Mouse (Mus musculus) midbrain, embryonic 11.5 days (tissue): ENCODE data around the gene Atp11a. TPM values are rescaled to one million over a fixed set of nuclear protein-coding genes. Genes with fewer than 3 reads are reported as not detected.

Source experiments
- ATAC-seq: fragments of 200-750 bp; cut with Nextera tagmentation; 2 replicates; pipeline ENCODE4 v1.8.0; 2017; ENCODE audit warnings: moderate TSS enrichment, moderate library complexity; ENCODE audit not compliant: low FRiP score
- DNase-seq: peaks from one replicate; pipeline ENCODE4 v3.0.0; 2015; ENCODE audit warnings: low spot score; ENCODE audit errors: missing footprints
- H3K27ac ChIP-seq: fragments of 300-500 bp; sonication (generic); 2 replicates; pipeline ENCODE4 v1.5.1; 2014; ENCODE audit warnings: low read depth, low read length
- H3K27me3 ChIP-seq: fragments of 300-500 bp; sonication (generic); 2 replicates; pipeline ENCODE4 v1.6.1; 2014; ENCODE audit warnings: mild to moderate bottlenecking, low read length, moderate library complexity, mixed read lengths; ENCODE audit not compliant: control insufficient read depth, insufficient read depth
- H3K36me3 ChIP-seq: fragments of 300-500 bp; sonication (generic); 2 replicates; pipeline ENCODE4 v1.6.1; 2014; ENCODE audit warnings: mild to moderate bottlenecking, low read length, moderate library complexity, mixed read lengths; ENCODE audit not compliant: control insufficient read depth, insufficient read depth
- H3K4me1 ChIP-seq: fragments of 300-500 bp; sonication (generic); 2 replicates; pipeline ENCODE4 v1.6.1; 2014; ENCODE audit warnings: low read length; ENCODE audit not compliant: control insufficient read depth, insufficient read depth
- H3K4me2 ChIP-seq: fragments of 300-500 bp; sonication (generic); 2 replicates; pipeline ENCODE4 v1.6.1; 2014; ENCODE audit warnings: mild to moderate bottlenecking, moderate library complexity
- H3K4me3 ChIP-seq: fragments of 300-500 bp; sonication (generic); 2 replicates; pipeline ENCODE4 v1.5.1; 2014; ENCODE audit warnings: low read depth, low read length
- H3K9ac ChIP-seq: fragments of 300-500 bp; sonication (generic); 2 replicates; pipeline ENCODE4 v1.6.1; 2014; ENCODE audit warnings: low read length
- H3K9me3 ChIP-seq: fragments of 300-500 bp; sonication (generic); 2 replicates; pipeline ENCODE4 v1.6.1; 2016; ENCODE audit warnings: low read length; ENCODE audit not compliant: control insufficient read depth
- WGBS: fragments of 180-500 bp; shearing (Covaris S2); extraction: QIAGEN DNeasy Blood & Tissue Kit; methylation state at CpG from one replicate; pipeline ENCODE4 v1.1.7; 2014; 5-methylcytosine and 5-hydroxymethylcytosine counted together
- polyA plus RNA-seq: library from polyadenylated mRNA; unstranded; fragments of >200 nt; fragmentation: Nextera tagmentation; extraction: Ambion mirVana; gene quantifications from 2 replicates; pipeline ENCODE4 v1.2.1, GENCODE M21; 2014

Gene Atp11a
- polyA plus RNA-seq, 1 experiment from 2014 or later = 10.0 TPM

DNA sequence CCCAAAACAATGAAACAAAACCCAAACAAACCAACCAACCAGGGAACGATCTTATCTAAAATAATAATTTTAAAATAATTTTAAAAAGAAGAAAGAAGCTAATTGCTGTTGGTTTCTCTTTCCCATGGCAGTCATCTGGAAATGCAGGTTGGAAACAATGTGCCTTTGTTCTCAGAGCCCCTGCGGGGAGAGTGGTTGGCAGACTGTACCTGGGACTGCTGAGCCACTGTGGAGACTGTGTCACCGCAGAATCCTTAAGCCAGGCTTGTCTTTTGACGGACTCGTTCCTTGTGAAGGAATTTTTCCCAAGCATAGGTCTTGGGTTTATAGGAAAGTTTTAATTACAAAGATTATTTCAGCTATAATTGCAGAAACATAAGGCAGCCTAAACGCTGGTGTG is 59.6 kb downstream of the Atp11a start:
- 79% methylated on average over 6 of the region's 6 CpGs for WGBS
- no peaks in the 10 kb centered on the region for H3K27me3 ChIP-seq
- no peaks in the 10 kb centered on the region; the same call in 1 of the 2 replicates for H3K36me3 ChIP-seq
- DNase-seq (no peak), ATAC-seq (no peak)
- H3K4me2 ChIP-seq = no peak overlapping the region
- no peaks in the 10 kb centered on the region for H3K4me1 ChIP-seq
- no peaks in the 10 kb centered on the region for H3K9me3 ChIP-seq
- H3K27ac ChIP-seq = no peak overlapping the region
- no peak overlapping the region for H3K4me3 ChIP-seq
- H3K9ac ChIP-seq = no peak overlapping the region

DNA sequence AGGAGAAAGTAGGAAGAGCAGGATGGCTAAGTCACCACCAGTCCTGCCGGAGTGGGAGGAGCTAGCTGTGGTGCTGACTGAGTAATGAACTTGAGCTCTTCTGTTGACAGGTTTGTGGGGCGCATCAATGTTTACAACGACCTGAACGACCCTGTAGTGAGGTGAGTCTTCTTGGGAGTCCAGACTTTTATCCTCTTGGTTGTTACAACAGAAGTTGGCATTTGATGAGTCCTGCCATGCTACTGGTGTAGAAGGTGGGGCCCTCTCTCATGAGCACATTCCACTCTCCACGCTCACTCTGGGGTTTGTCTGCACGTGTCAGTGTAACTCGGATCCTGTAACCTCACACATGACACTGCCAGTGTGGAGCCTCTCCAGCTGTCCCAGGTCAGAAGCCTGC is 66.1 kb downstream of the Atp11a start:
- Histone ChIP-seq H3K36me3 (peaks cover 5% of the 10 kb centered on the region), H3K9me3 (no peaks in the 10 kb centered on the region), H3K9ac (no peak overlapping the region), H3K4me2 (no peak overlapping the region), H3K27me3 (no peaks in the 10 kb centered on the region), H3K4me3 (no peak overlapping the region), H3K27ac (no peak overlapping the region), H3K4me1 (no peaks in the 10 kb centered on the region; the same call in 1 of the 2 replicates)
- DNase-seq (no peak), ATAC-seq (no peak)
- 84% methylated on average over 7 of the region's 7 CpGs for WGBS

DNA sequence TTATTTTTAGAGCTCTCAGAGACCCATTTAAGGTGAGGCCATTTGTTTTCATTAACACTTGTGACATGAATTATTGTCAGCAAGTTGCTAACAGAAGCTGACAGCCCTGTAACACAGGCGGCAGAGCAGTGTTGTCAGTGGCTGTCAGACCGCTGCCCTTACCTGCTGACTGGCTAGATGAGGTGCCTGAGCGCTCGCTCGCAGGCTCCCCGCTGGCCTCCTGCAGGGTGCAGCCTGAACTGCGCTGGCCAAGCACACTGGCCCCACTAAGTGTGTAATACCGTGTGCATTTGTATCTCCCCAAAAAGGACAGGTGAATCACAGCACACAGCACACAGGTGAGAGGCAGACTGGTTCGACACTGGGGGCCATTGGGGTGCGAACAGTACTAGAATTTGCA is 67.7 kb downstream of the Atp11a start:
- no peak for ATAC-seq
- H3K9me3 ChIP-seq = no peaks in the 10 kb centered on the region
- H3K36me3 ChIP-seq = peaks cover 5% of the 10 kb centered on the region

DNA sequence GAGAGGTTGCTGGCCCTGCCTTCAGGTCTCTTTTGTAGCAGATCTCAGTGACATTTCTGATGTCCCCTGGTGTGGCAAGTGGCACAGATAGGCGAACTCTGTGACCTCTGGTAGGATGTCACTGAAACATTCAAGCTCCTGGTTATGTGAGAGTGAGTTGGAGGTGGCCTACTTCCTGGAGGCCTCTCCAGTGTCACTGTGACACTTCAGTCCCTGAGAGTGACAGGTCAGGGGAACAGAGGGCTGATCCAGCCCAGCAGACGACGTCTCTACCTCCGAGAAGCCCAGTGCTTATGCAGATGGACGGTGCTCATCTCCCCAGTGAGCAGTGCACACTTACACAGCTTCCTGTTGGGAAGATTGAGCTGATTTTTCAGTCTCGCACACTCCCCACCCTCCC is 68.4 kb downstream of the Atp11a start:
- no peak overlapping the region for H3K4me3 ChIP-seq
- H3K27me3 ChIP-seq = no peaks in the 10 kb centered on the region
- 69% methylated on average over 6 of the region's 6 CpGs for WGBS
- H3K9ac ChIP-seq = no peak overlapping the region
- ATAC-seq = no peak
- peaks cover 5% of the 10 kb centered on the region for H3K36me3 ChIP-seq
- H3K4me1 ChIP-seq = no peaks in the 10 kb centered on the region; the same call in 1 of the 2 replicates
- DNase-seq = no peak
- H3K27ac ChIP-seq = no peak overlapping the region
- H3K4me2 ChIP-seq = no peak overlapping the region
- H3K9me3 ChIP-seq = no peaks in the 10 kb centered on the region

More for the DNA sequence above, 67.7 kb downstream of the Atp11a start:
- no peaks in the 10 kb centered on the region for H3K27me3 ChIP-seq
- no peaks in the 10 kb centered on the region; the same call in 1 of the 2 replicates for H3K4me1 ChIP-seq
- no peak overlapping the region for H3K4me3 ChIP-seq
- no peak overlapping the region for H3K4me2 ChIP-seq
- WGBS = 64% methylated on average over 10 of the region's 10 CpGs
- DNase-seq = no peak
- H3K27ac ChIP-seq = no peak overlapping the region
- no peak overlapping the region for H3K9ac ChIP-seq

DNA sequence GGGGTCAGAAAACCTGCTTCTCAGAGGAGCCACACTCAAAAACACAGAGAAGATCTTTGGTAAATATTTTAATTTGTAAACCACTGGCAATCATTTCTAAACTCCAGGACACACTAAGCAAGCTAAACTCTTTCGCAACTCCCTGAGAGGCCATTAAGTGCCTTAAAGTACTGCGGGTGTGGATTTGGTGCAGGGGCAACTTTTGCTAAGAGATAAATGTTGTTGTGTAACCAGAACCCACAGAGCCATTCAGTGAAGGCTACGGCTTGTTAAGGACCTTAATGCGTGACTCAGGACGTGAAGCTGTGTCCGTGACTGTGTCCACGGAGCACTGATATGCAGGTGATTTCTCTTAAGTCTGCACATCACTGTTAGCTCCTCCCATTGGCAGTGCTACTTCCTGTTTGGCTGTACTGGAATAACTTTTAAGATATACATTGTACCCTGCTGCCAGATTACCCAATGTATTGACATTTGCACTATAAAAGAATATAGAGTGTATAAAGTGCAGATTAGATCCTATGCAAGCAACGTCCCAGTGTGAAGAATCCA is 68.9 kb downstream of the Atp11a start:
- Histone ChIP-seq H3K4me1 (no peaks in the 10 kb centered on the region; the same call in 1 of the 2 replicates), H3K9me3 (no peaks in the 10 kb centered on the region), H3K4me2 (no peak overlapping the region), H3K4me3 (no peak overlapping the region), H3K27ac (no peak overlapping the region), H3K9ac (no peak overlapping the region), H3K27me3 (no peaks in the 10 kb centered on the region), H3K36me3 (peaks cover 5% of the 10 kb centered on the region)
- DNase-seq (no peak), ATAC-seq (no peak)
- WGBS = 86% methylated on average over 8 of the region's 8 CpGs

DNA sequence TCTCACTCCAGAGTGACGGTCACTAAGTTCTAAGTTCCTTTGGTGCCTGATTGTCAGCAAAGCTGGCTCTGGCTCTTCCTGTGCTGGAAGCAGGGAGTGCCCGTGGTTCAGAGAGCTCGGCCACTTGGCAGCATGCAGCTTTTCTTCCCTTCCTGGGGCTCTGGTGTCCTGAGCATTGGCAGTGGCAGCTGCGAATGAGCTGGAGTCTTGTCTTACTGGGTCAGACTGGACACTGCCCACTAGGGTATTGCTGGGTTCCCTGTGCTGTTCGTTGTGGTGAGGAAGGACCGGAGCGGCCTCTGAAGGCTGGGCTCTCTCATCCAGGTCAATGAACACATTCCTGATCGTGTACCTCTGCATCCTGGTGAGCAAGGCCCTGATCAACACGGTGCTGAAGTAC is 70.3 kb downstream of the Atp11a start:
- H3K9ac ChIP-seq = no peak overlapping the region
- H3K4me3 ChIP-seq = no peak overlapping the region
- peaks cover 5% of the 10 kb centered on the region for H3K36me3 ChIP-seq
- no peaks in the 10 kb centered on the region for H3K27me3 ChIP-seq
- no peak overlapping the region for H3K27ac ChIP-seq
- DNase-seq (no peak), ATAC-seq (no peak)
- H3K4me2 ChIP-seq = no peak overlapping the region
- H3K4me1 ChIP-seq = peaks cover 6% of the 10 kb centered on the region
- WGBS = 88% methylated on average over 9 of the region's 9 CpGs
- no peaks in the 10 kb centered on the region for H3K9me3 ChIP-seq

DNA sequence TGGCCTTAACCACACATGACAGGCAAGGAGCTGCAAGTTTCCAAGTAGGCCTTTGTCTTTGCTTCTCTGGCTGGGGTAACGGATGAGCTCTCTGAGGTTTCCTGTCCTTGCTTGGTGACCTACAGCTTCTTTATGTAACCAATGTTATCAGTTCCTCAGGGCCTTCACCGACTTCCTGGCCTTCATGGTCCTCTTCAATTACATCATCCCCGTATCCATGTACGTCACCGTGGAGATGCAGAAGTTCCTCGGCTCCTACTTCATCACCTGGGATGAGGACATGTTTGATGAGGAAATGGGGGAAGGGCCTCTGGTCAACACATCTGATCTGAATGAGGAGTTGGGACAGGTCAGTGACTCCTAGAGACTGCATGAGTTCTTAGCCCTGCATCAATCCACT is 71.5 kb downstream of the Atp11a start:
- no peak for ATAC-seq
- Histone ChIP-seq H3K9me3 (no peaks in the 10 kb centered on the region), H3K27me3 (no peaks in the 10 kb centered on the region), H3K4me3 (no peak overlapping the region), H3K27ac (no peak overlapping the region), H3K4me2 (no peak overlapping the region), H3K9ac (no peak overlapping the region), H3K36me3 (peaks cover 3% of the 10 kb centered on the region; the same call in 1 of the 2 replicates), H3K4me1 (peaks cover 15% of the 10 kb centered on the region)
- WGBS = 92% methylated on average over 6 of the region's 6 CpGs
- DNase-seq = no peak

DNA sequence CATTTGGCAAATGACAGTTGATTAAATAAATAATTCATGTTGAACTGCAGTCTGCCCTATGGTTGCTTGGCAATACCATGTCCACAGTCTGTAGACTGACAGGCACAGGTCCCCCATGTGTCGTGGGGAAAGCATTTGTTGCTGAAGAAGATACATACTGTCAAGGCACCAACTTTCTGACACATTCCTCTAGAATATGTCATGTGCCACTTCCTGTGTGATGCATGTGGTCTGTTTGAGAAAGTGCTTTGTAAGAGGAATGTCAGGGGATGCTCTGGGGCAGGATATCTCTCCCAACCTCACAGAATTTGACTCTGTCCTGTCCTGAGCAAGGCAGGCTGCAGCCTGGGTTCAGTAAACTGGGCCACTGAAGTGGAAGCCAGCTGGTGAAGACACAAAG is 72.6 kb downstream of the Atp11a start:
- no peak overlapping the region for H3K4me3 ChIP-seq
- DNase-seq (no peak), ATAC-seq (peak; percentile 17; the same call in 1 of the 2 replicates)
- no peak overlapping the region for H3K27ac ChIP-seq
- no peaks in the 10 kb centered on the region for H3K9me3 ChIP-seq
- H3K4me2 ChIP-seq = no peak overlapping the region
- no peak overlapping the region for H3K9ac ChIP-seq
- 47% methylated on average over 1 of the region's 1 CpGs for WGBS
- H3K27me3 ChIP-seq = no peaks in the 10 kb centered on the region
- H3K4me1 ChIP-seq = peaks cover 15% of the 10 kb centered on the region
- H3K36me3 ChIP-seq = peaks cover 3% of the 10 kb centered on the region; the same call in 1 of the 2 replicates

DNA sequence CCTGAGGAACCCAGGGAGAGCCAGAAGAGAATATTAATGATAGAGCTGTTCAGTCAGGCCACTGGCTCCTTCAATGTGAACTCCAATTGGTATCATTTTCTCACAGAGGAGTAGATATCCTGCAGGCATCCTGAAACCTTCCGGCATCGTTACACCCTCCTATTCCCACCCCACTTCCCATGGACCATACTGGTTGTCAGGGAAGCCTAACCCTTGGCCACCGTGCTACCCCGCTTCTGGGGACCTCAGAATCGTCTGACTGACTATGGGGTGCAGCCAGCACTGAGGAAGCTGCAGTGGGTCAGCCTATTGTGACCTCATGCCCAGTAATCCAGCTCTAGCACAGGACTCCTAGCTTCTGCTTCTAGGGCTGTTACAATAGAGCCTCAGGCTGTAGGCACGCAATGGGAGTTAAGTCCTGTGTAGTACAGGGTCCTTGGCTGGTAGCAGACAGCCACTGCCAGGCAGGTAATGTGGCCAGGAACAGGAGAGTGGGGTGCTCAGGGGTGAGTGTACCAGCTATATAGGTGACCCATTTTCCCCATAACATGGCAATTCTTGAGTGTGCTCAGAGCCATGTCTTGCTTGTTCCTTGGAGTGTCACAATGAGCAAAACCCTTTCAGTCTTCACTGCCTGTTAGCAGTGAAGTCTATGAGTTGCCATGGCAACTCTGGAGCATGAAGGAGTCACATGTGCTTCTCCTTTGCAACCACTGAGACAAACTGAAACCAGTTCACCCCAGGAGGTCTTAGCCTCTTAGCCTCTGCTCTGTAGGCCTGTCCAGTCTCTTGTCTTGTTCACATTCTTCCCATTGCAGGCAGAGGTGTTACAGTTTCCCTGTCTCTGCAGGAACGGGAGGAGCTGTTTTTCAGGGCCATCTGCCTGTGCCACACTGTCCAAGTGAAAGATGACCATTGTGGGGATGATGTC is 75.1 kb downstream of the Atp11a start:
- Histone ChIP-seq H3K27ac (no peak overlapping the region), H3K4me1 (peaks cover 15% of the 10 kb centered on the region), H3K4me2 (no peak overlapping the region), H3K4me3 (no peak overlapping the region), H3K9ac (no peak overlapping the region), H3K36me3 (peaks cover 6% of the 10 kb centered on the region), H3K27me3 (no peaks in the 10 kb centered on the region), H3K9me3 (no peaks in the 10 kb centered on the region)
- 55% methylated on average over 7 of the region's 7 CpGs for WGBS
- ATAC-seq (peak; percentile 80), DNase-seq (peak; percentile 87)
